In genomic region chrX:61710131-61710530, GRCm38 (mm10) we compare ENCODE assay signal across 30 mouse cellular contexts. TPM values are rescaled to one million over a fixed set of nuclear protein-coding genes. Genes with fewer than 3 reads are reported as not detected.
DNase-seq lines count a peak whose midpoint lies in the region; ATAC-seq and TF ChIP-seq lines count a peak whose summit lies in the region.
"Had no signal": no experiment of that assay in that cellular context is flagged by ENCODE, and none has a peak within 500 bp of the region (broad histone marks: within the 10 kb centered on the region; RNA-seq: fewer than 3 reads in every experiment).

No protein-coding gene starts in this region.

- 0 out of 2 replicates have a peak, but pooled peaks have one; percentile 53 for ATAC-seq in cerebellum, adult (ENCODE audit: insufficient number of reproducible peaks, low FRiP score, low TSS enrichment)
- ATAC-seq: inflammation-experienced regulatory T-cells, adult 6 months had no signal

- DNase-seq in cerebellum, postnatal 4 days (ENCODE audit: low spot score in 2 of 2): no peak
- peak; percentile 7 for DNase-seq in R1 (ENCODE audit: low read depth, low spot score)
- DNase-seq in cerebellum, adult 18-20 months: peak; percentile 40 to 46
- peak; percentile 31 to 41 for DNase-seq in cerebellum, postnatal 10 days
- DNase-seq in layer of hippocampus, adult 2 months (ENCODE audit: low spot score in 2 of 2): no peak
- DNase-seq in c-Kit-positive CD71-positive TER-119-positive erythroid progenitor cells, embryonic 14.5 days (ENCODE audit: low spot score): no peak
- no peak for DNase-seq in layer of hippocampus, adult 9-10 months (ENCODE audit: low spot score)
- DNase-seq: adrenal gland, postnatal 14 days; gastrocnemius, postnatal 25 days; heart, adult 18-20 months; heart, postnatal 4 days; kidney, adult 11 months; kidney, postnatal 14 days; right cerebral cortex, postnatal 14 days; thymus, postnatal 4 days had no signal

- TF ChIP-seq CTCF in layer of hippocampus, adult 2 months (conservative IDR thresholded peaks at IDR 0.05): no peak

- no peak overlapping the region for H3K4me3 ChIP-seq in layer of hippocampus, adult 2 months
- H3K4me3 ChIP-seq: liver, embryonic 15.5 days; myocyte had no signal

- no peak overlapping the region for H3K27ac ChIP-seq in layer of hippocampus, adult 2 months
- H3K27ac ChIP-seq: hindbrain, embryonic 13.5 days; left cerebral cortex, adult 2 months; limb, embryonic 12.5 days; liver, embryonic 15.5 days; lung, embryonic 15.5 days; midbrain, embryonic 10.5 days; neural tube, embryonic 13.5 days; stomach, embryonic 15.5 days had no signal

RNA-seq across cellular contexts. Expression of gene Ldoc1, which starts 0.8 kb away (rescaled TPM):
- total RNA-seq in layer of hippocampus, adult 2 months (2021): 1 to 10 TPM; 2.5 to 3.3 TPM
- total RNA-seq: CH12.LX; gastrocnemius, adult 18-20 months; gastrocnemius, postnatal 25 days; liver, adult 2 months; megakaryocyte progenitor cell, adult 5-6 weeks had no signal

Comparison
In these comparisons a context has a peak if more than half of its experiments do, and no peak if none do; other contexts are left out.
1. DNase-seq: peak in R1 (single experiment), cerebellum, adult 18-20 months (2 of 2) and cerebellum, postnatal 10 days (2 of 2); none in cerebellum, postnatal 4 days (0 of 2), layer of hippocampus, adult 2 months (0 of 2), c-Kit-positive CD71-positive TER-119-positive erythroid progenitor cells, embryonic 14.5 days (single experiment) and layer of hippocampus, adult 9-10 months (single experiment).